Mouse (Mus musculus) lung, postnatal 0 days (tissue): ENCODE data around the gene Ly6g6c. TPM values are rescaled to one million over a fixed set of nuclear protein-coding genes. Genes with fewer than 3 reads are reported as not detected.

ENCODE experiments used
- ATAC-seq: fragments of 200-750 bp; cut with Nextera tagmentation; 2 replicates; pipeline ENCODE4 v1.8.0; 2017; ENCODE audit warnings: moderate library complexity
- DNase-seq: peaks from one replicate; pipeline ENCODE4 v3.0.0-alpha.2; 2016; ENCODE audit warnings: low spot score
- H3K27ac ChIP-seq: fragments of 300-500 bp; sonication (generic); 2 replicates; pipeline ENCODE4 v1.5.1; 2014; ENCODE audit warnings: antibody characterized with exemption, mild to moderate bottlenecking, low read length, mixed read lengths
- H3K27me3 ChIP-seq: fragments of 300-500 bp; sonication (generic); replicated peaks from 2 replicates; pipeline ENCODE4 v1.6.1; 2014; ENCODE audit warnings: low read length, mixed read lengths; ENCODE audit not compliant: insufficient read depth
- H3K36me3 ChIP-seq: fragments of 300-500 bp; sonication (generic); 2 replicates; pipeline ENCODE4 v1.6.1; 2014; ENCODE audit warnings: low read length, mixed read lengths; ENCODE audit not compliant: insufficient read depth
- H3K4me1 ChIP-seq: fragments of 300-500 bp; sonication (generic); 2 replicates; pipeline ENCODE4 v1.6.1; 2014; ENCODE audit warnings: antibody characterized with exemption, low read depth, low read length, mixed read lengths; ENCODE audit not compliant: insufficient read depth
- H3K4me2 ChIP-seq: fragments of 300-500 bp; sonication (generic); replicated peaks from 2 replicates; pipeline ENCODE4 v1.6.1; 2014; ENCODE audit warnings: low read depth, mild to moderate bottlenecking, low read length, moderate library complexity, mixed read lengths
- H3K4me3 ChIP-seq: fragments of 300-500 bp; sonication (generic); 2 replicates; pipeline ENCODE4 v1.5.1; 2014; ENCODE audit warnings: low read depth, low read length
- H3K9ac ChIP-seq: fragments of 300-500 bp; sonication (generic); replicated peaks from 2 replicates; pipeline ENCODE4 v1.6.1; 2014; ENCODE audit warnings: low read depth, mild to moderate bottlenecking
- H3K9me3 ChIP-seq: fragments of 300-500 bp; sonication (generic); 2 replicates; pipeline ENCODE4 v1.6.1; 2016; ENCODE audit warnings: low read length, mixed read lengths
- CTCF ChIP-seq: IDR thresholded peaks from 2 replicates; pipeline ENCODE4 v1.5.1; 2016; ENCODE audit warnings: antibody characterized with exemption, mild to moderate bottlenecking
- EP300 ChIP-seq: IDR thresholded peaks from 2 replicates; pipeline ENCODE4 v1.6.1; 2016; ENCODE audit warnings: antibody characterized with exemption, mild to moderate bottlenecking, control low read depth
- WGBS: fragments of 180-500 bp; shearing (Covaris S2); extraction: QIAGEN DNeasy Blood & Tissue Kit; methylation state at CpG from one replicate; pipeline ENCODE4 v1.1.7; 2014; 5-methylcytosine and 5-hydroxymethylcytosine counted together
- polyA plus RNA-seq: library from polyadenylated mRNA; unstranded; fragments of >200 nt; fragmentation: Nextera tagmentation; extraction: Ambion mirVana; gene quantifications from 2 replicates; pipeline ENCODE4 v1.2.1, GENCODE M21; 2015

Ly6g6c gene
- polyA plus RNA-seq, 1 experiment from 2014 or later = 4.9 TPM

DNA sequence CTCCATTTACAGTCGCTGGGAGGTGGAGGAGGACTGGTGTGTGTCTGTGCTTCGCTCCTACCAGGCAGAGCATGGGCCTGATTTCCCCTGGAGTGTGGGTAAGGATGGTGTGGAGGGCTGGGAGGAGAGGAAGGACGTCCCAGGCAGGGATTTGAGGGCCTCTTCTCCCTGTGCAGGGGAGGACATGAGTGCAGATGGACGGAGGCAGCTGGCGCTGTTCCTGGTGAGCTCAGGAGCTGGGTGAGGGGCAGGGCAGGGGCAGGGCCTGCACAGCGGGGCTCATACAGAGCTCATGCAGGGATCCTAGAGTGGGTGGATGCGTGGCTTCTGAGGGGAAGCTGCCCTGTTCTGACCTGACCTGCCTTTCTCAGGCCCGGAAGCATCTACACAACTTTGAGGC, 37.1 kb downstream of the Ly6g6c start:
- ATAC-seq (no peak), DNase-seq (no peak)
- Histone ChIP-seq H3K27me3 (no peaks in the 10 kb centered on the region), H3K4me3 (no peak overlapping the region), H3K36me3 (peaks cover 35% of the 10 kb centered on the region), H3K4me1 (no peaks in the 10 kb centered on the region), H3K27ac (no peak overlapping the region), H3K9ac (no peak overlapping the region), H3K9me3 (no peaks in the 10 kb centered on the region), H3K4me2 (no peak overlapping the region)
- WGBS = 68% methylated on average over 8 of the region's 8 CpGs
- TF ChIP-seq CTCF = no peak
- TF ChIP-seq EP300 = no peak

DNA sequence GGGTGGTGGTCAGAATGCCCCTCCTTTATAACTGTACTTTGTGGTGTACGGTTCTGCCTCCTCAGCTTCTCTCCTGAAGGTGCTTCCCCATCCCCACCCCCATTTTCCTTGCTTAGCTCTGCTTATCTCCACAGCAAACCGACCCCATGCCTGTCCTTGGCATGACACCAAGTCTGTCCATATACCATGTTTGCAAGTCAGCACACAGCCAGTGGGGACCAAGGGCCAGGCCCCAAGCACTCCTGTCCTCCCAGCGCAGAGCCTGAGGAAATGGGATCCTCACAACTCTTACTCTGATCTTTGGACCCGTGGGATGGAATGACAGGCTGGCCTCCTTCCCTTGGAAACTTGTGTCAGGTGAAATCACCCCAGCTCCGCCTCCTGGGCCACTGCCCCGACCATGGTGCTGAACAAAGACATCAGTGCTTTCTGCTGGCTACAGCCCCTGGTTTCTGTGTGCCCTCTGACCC, 38.1 kb downstream of the Ly6g6c start:
- Histone ChIP-seq H3K4me2 (no peak overlapping the region), H3K9me3 (no peaks in the 10 kb centered on the region), H3K27me3 (no peaks in the 10 kb centered on the region), H3K27ac (no peak overlapping the region), H3K36me3 (peaks cover 27% of the 10 kb centered on the region; the same call in 1 of the 2 replicates), H3K4me1 (no peaks in the 10 kb centered on the region), H3K9ac (no peak overlapping the region), H3K4me3 (no peak overlapping the region)
- DNase-seq (no peak), ATAC-seq (no peak)
- TF ChIP-seq CTCF = no peak
- TF ChIP-seq EP300 = no peak
- WGBS = 58% methylated on average over 6 of the region's 6 CpGs

DNA sequence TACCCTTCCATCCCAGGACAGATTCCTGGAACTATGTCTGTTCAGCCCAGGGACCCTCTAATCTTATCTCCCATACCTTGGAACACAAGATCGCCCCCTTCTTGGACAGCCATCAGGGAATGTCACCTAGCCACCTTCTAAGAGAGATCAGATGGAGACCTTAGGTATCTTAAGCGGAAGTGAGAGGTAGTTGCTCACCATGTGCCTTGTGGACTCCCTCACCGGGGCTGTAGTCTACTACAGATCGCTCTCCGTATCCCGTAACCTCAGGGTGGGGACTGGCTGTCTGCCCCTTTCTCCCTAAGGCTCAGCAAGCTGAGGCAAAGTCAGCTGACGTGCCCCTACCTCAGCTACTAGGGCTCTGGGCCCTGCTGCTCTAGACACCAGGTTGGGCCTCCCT, 38.9 kb downstream of the Ly6g6c start:
- Histone ChIP-seq H3K4me1 (no peaks in the 10 kb centered on the region), H3K36me3 (peaks cover 22% of the 10 kb centered on the region; the same call in 1 of the 2 replicates), H3K27ac (no peak overlapping the region), H3K9ac (no peak overlapping the region), H3K4me3 (no peak overlapping the region), H3K9me3 (no peaks in the 10 kb centered on the region), H3K27me3 (no peaks in the 10 kb centered on the region), H3K4me2 (no peak overlapping the region)
- 90% methylated on average over 7 of the region's 7 CpGs for WGBS
- DNase-seq (no peak), ATAC-seq (no peak)
- TF ChIP-seq CTCF = no peak
- TF ChIP-seq EP300 = no peak

DNA sequence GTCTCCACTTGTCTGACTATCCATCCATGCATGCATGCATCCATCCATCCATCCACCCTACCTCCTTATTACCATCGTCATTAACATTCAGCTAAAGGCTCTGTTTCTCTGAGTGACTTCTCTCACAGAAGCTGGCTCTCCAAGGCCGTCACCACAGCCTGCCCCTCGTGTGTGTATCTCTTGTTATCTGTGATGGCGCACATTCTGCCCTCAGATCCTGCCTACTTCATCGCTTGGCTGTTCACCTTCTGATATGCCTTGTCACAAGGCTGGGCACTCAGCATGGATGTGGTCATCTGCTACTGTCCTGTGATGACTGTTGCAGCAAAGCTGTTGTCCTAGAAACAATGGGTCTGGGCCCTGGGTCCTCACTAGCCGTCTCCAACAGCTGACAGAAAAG, 39.6 kb downstream of the Ly6g6c start:
- H3K4me3 ChIP-seq = no peak overlapping the region
- no peak for DNase-seq
- ATAC-seq = no peak
- no peaks in the 10 kb centered on the region for H3K27me3 ChIP-seq
- no peak for TF ChIP-seq EP300
- TF ChIP-seq CTCF = no peak
- H3K27ac ChIP-seq = no peak overlapping the region
- WGBS = 67% methylated on average over 6 of the region's 6 CpGs
- H3K4me2 ChIP-seq = no peak overlapping the region
- no peak overlapping the region for H3K9ac ChIP-seq
- H3K36me3 ChIP-seq = peaks cover 22% of the 10 kb centered on the region; the same call in 1 of the 2 replicates
- H3K9me3 ChIP-seq = no peaks in the 10 kb centered on the region
- no peaks in the 10 kb centered on the region for H3K4me1 ChIP-seq

DNA sequence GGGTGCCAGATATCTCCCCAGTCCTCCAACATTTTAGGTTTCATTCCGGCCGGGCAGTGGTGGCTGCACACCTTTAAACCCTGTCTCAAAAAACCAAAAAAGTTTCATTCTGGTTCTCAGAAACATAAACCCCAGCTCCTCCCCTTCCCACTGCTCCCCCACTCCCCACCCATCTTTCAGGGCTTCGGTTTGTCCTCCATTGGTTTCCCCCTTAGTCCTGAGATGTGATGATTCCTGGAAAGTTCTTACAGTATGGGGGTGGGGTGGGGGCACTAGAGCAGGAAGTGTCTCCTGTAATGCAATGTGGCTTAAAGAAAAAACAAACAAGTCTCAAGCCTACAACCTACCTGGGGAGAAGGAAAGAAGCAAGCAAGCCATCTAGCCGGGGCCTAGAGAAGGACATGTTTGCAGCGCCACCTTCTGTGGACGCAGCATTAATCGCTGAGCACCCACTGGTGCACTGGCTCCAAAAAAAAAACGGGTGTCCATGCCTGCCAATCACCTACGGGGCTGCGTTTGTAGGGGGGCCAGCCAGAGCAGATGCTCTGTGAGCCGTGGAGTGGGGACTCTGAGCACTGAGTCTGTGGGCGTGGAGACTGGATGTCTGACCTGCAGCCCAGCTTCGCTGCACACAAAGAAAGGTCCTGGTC, 40.7 kb downstream of the Ly6g6c start:
- H3K4me1 ChIP-seq = no peaks in the 10 kb centered on the region
- no peak overlapping the region for H3K4me3 ChIP-seq
- H3K27me3 ChIP-seq = no peaks in the 10 kb centered on the region
- peaks cover 22% of the 10 kb centered on the region; the same call in 1 of the 2 replicates for H3K36me3 ChIP-seq
- H3K4me2 ChIP-seq = no peak overlapping the region
- no peak overlapping the region; the same call in 1 of the 2 replicates for H3K9ac ChIP-seq
- H3K27ac ChIP-seq = no peak overlapping the region
- WGBS = 22% methylated on average over 13 of the region's 13 CpGs
- ATAC-seq (no peak), DNase-seq (peak; percentile 66)
- TF ChIP-seq EP300 (no peak), CTCF (peak; percentile 73)
- no peaks in the 10 kb centered on the region for H3K9me3 ChIP-seq

DNA sequence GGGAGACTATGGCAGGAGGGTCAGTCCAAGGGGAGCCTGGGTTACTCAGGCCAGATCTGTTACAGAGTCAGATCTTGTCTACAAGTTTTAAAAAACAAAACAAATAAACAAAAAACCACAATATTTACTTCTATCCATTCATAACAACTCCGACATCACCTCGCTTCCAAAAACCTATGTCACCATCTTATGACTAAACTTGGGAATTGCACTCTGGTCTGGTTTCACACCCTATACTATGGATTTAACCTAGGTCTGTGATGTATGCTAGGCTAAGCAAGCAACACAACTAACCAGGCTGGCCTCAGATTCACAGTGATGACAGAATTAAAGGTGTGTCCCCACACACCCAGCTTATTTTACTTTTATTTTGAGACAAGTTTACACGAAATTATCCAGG, 41.3 kb downstream of the Ly6g6c start:
- no peak overlapping the region for H3K9ac ChIP-seq
- H3K27me3 ChIP-seq = no peaks in the 10 kb centered on the region
- H3K4me3 ChIP-seq = no peak overlapping the region
- H3K4me1 ChIP-seq = no peaks in the 10 kb centered on the region
- no peak overlapping the region for H3K27ac ChIP-seq
- H3K36me3 ChIP-seq = peaks cover 17% of the 10 kb centered on the region; the same call in 1 of the 2 replicates
- DNase-seq (no peak), ATAC-seq (no peak)
- TF ChIP-seq EP300 (no peak), CTCF (peak; percentile 26; the same call in 1 of the 2 replicates)
- WGBS = 55% methylated on average over 3 of the region's 3 CpGs
- H3K4me2 ChIP-seq = no peak overlapping the region
- H3K9me3 ChIP-seq = no peaks in the 10 kb centered on the region
